Mouse (Mus musculus) forebrain, embryonic 11.5 days (tissue): ENCODE results near the gene Sh3bp2. TPM values are rescaled to one million over a fixed set of nuclear protein-coding genes. Genes with fewer than 3 reads are reported as not detected.
A peak's percentile ranks its signal among the peaks of the same experiment; 100 is the strongest.
"Not testable (repeated sequence)": the region's sequence is repeated elsewhere in the genome, so short reads cannot be mapped to it uniquely, and the experiment has no call there.

Experiments used
- ATAC-seq: fragments of 200-750 bp; cut with Nextera tagmentation; replicated peaks from 2 replicates; pipeline ENCODE4 v1.8.0; 2017; ENCODE audit warnings: moderate TSS enrichment; ENCODE audit not compliant: low FRiP score
- DNase-seq: peaks from one replicate; pipeline ENCODE4 v3.0.0-alpha.2; 2017; ENCODE audit warnings: low spot score
- H3K27ac ChIP-seq: fragments of 300-500 bp; sonication (generic); 2 replicates; pipeline ENCODE4 v1.5.1; 2014; ENCODE audit warnings: low read depth, low read length
- H3K27me3 ChIP-seq: fragments of 300-500 bp; sonication (generic); 2 replicates; pipeline ENCODE4 v1.6.1; 2014; ENCODE audit warnings: mild to moderate bottlenecking, low read length, mixed read lengths; ENCODE audit not compliant: control insufficient read depth, insufficient read depth
- H3K36me3 ChIP-seq: fragments of 300-500 bp; sonication (generic); 2 replicates; pipeline ENCODE4 v1.6.1; 2014; ENCODE audit warnings: mild to moderate bottlenecking, low read length, moderate library complexity, mixed read lengths; ENCODE audit not compliant: control insufficient read depth, insufficient read depth
- H3K4me1 ChIP-seq: fragments of 300-500 bp; sonication (generic); replicated peaks from 2 replicates; pipeline ENCODE4 v1.6.1; 2014; ENCODE audit warnings: low read length, mixed read lengths; ENCODE audit not compliant: control insufficient read depth, insufficient read depth
- H3K4me2 ChIP-seq: fragments of 300-500 bp; sonication (generic); 2 replicates; pipeline ENCODE4 v1.6.1; 2014; ENCODE audit warnings: low read depth, mild to moderate bottlenecking, low read length, moderate library complexity, mixed read lengths; ENCODE audit not compliant: severe bottlenecking
- H3K4me3 ChIP-seq: fragments of 300-500 bp; sonication (generic); 2 replicates; pipeline ENCODE4 v1.5.1; 2014; ENCODE audit warnings: low read depth, low read length
- H3K9ac ChIP-seq: fragments of 300-500 bp; sonication (generic); 2 replicates; pipeline ENCODE4 v1.6.1; 2014; ENCODE audit warnings: low read length
- H3K9me3 ChIP-seq: fragments of 300-500 bp; sonication (generic); 2 replicates; pipeline ENCODE4 v1.6.1; 2016; ENCODE audit warnings: low read length, mixed read lengths; ENCODE audit not compliant: control insufficient read depth
- WGBS: fragments of 180-500 bp; shearing (Covaris S2); extraction: QIAGEN DNeasy Blood & Tissue Kit; methylation state at CpG from one replicate; pipeline ENCODE4 v1.1.7; 2014; 5-methylcytosine and 5-hydroxymethylcytosine counted together
- polyA plus RNA-seq: library from polyadenylated mRNA; unstranded; fragments of >200 nt; fragmentation: Nextera tagmentation; extraction: Ambion mirVana; gene quantifications from 2 replicates; pipeline ENCODE4 v1.2.1, GENCODE M21; 2014

Gene Sh3bp2
- polyA plus RNA-seq, 1 experiment from 2014 or later = 10.7 TPM

GRCm38 (mm10) chr5:34565545-34566283 is 40.1 kb downstream of the Sh3bp2 start:
- Histone ChIP-seq H3K27me3 (no peaks in the 10 kb centered on the region), H3K9me3 (no peaks in the 10 kb centered on the region), H3K4me3 (no peak overlapping the region), H3K36me3 (peaks cover 12% of the 10 kb centered on the region), H3K4me2 (no peak overlapping the region), H3K27ac (no peak overlapping the region), H3K9ac (no peak overlapping the region), H3K4me1 (no peaks in the 10 kb centered on the region)
- no peak for ATAC-seq
- peak; percentile 31 for DNase-seq
- 85% methylated on average over 7 of the region's 7 CpGs for WGBS

GRCm38 (mm10) chr5:34571551-34571950 is 45.9 kb downstream of the Sh3bp2 start:
- Histone ChIP-seq H3K36me3 (no peaks in the 10 kb centered on the region), H3K4me3 (no peak overlapping the region), H3K4me1 (peaks cover 4% of the 10 kb centered on the region), H3K9me3 (no peaks in the 10 kb centered on the region), H3K9ac (no peak overlapping the region), H3K27me3 (no peaks in the 10 kb centered on the region), H3K4me2 (no peak overlapping the region), H3K27ac (no peak overlapping the region)
- DNase-seq (no peak), ATAC-seq (no peak)
- WGBS = 84% methylated on average over 3 of the region's 3 CpGs

- H3K4me1 ChIP-seq, H3K36me3 ChIP-seq, H3K9me3 ChIP-seq, H3K27me3 ChIP-seq, ATAC-seq, DNase-seq: not testable (repeated sequence)
- peak overlapping the region; percentile 87; the same call in 1 of the 2 replicates for H3K27ac ChIP-seq
- peak overlapping the region; percentile 96 for H3K9ac ChIP-seq
- H3K4me3 ChIP-seq = peak overlapping the region; percentile 93
- 50% methylated on average over 4 of the region's 4 CpGs for WGBS
- H3K4me2 ChIP-seq = peak overlapping the region; percentile 62
Measured at GRCm38 (mm10) chr5:34572568-34572967, 46.9 kb downstream of the Sh3bp2 start.

- Histone ChIP-seq H3K4me3 (peak within 1 kb of the TSS; percentile 93), H3K9ac (peak within 1 kb of the TSS; percentile 96), H3K9me3 (no peaks in the 10 kb centered on the region), H3K4me1 (peaks cover 4% of the 10 kb centered on the region), H3K27ac (peak within 1 kb of the TSS; percentile 87), H3K27me3 (no peaks in the 10 kb centered on the region), H3K36me3 (no peaks in the 10 kb centered on the region), H3K4me2 (peak within 1 kb of the TSS; percentile 62)
- peak; percentile 100 for ATAC-seq
- under 1% methylated on average over 69 of the region's 84 CpGs for WGBS
- peak; percentile 98 for DNase-seq
Measured at GRCm38 (mm10) chr5:34573268-34574221, 47.9 kb downstream of the Sh3bp2 start, which contains the start of gene Add1. Gene Add1, plus strand, starts transcription at chr5:34573664.

- Histone ChIP-seq H3K4me3 (peak overlapping the region; percentile 93), H3K9me3 (no peaks in the 10 kb centered on the region), H3K36me3 (no peaks in the 10 kb centered on the region), H3K4me1 (peaks cover 4% of the 10 kb centered on the region), H3K27ac (no peak overlapping the region), H3K27me3 (no peaks in the 10 kb centered on the region), H3K4me2 (peak overlapping the region; percentile 47), H3K9ac (peak overlapping the region; percentile 96)
- DNase-seq = no peak
- no peak for ATAC-seq
- 46% methylated on average over 10 of the region's 10 CpGs for WGBS
Measured at GRCm38 (mm10) chr5:34574721-34575120, 49.1 kb downstream of the Sh3bp2 start.

- WGBS = 91% methylated on average over 1 of the region's 1 CpGs
- no peak overlapping the region for H3K27ac ChIP-seq
- no peak overlapping the region for H3K4me2 ChIP-seq
- H3K9ac ChIP-seq = no peak overlapping the region
- ATAC-seq (no peak), DNase-seq (no peak)
- H3K4me1 ChIP-seq = peaks cover 4% of the 10 kb centered on the region
- no peaks in the 10 kb centered on the region for H3K36me3 ChIP-seq
- no peaks in the 10 kb centered on the region for H3K27me3 ChIP-seq
- no peak overlapping the region for H3K4me3 ChIP-seq
- no peaks in the 10 kb centered on the region for H3K9me3 ChIP-seq
Measured at GRCm38 (mm10) chr5:34576286-34576685, 50.6 kb downstream of the Sh3bp2 start.

GRCm38 (mm10) chr5:34578038-34578655 is 52.5 kb downstream of the Sh3bp2 start:
- H3K9me3 ChIP-seq = no peaks in the 10 kb centered on the region
- 98% methylated on average over 7 of the region's 7 CpGs for WGBS
- H3K27ac ChIP-seq = no peak overlapping the region
- peaks cover 4% of the 10 kb centered on the region for H3K4me1 ChIP-seq
- no peak overlapping the region for H3K4me2 ChIP-seq
- no peaks in the 10 kb centered on the region for H3K36me3 ChIP-seq
- no peak overlapping the region for H3K9ac ChIP-seq
- DNase-seq = no peak
- H3K27me3 ChIP-seq = no peaks in the 10 kb centered on the region
- no peak overlapping the region for H3K4me3 ChIP-seq
- ATAC-seq = no peak

GRCm38 (mm10) chr5:34579377-34579776 is 53.7 kb downstream of the Sh3bp2 start:
- Histone ChIP-seq H3K9ac (no peak overlapping the region), H3K27me3 (no peaks in the 10 kb centered on the region), H3K4me3 (no peak overlapping the region), H3K4me1 (peaks cover 4% of the 10 kb centered on the region), H3K4me2 (no peak overlapping the region), H3K9me3 (no peaks in the 10 kb centered on the region), H3K36me3 (no peaks in the 10 kb centered on the region), H3K27ac (no peak overlapping the region)
- 96% methylated on average over 3 of the region's 3 CpGs for WGBS
- DNase-seq (no peak), ATAC-seq (no peak)
